Mouse (Mus musculus) adrenal gland, postnatal 14 days (tissue): Measurements from ENCODE around the gene Rftn1. TPM values are rescaled to one million over a fixed set of nuclear protein-coding genes. Genes with fewer than 3 reads are reported as not detected.
"Not testable (repeated sequence)": the region's sequence is repeated elsewhere in the genome, so short reads cannot be mapped to it uniquely, and the experiment has no call there.

Experiments
- DNase-seq: peaks from one replicate; pipeline ENCODE4 v3.0.0; 2021; ENCODE audit warnings: mixed read lengths
- total RNA-seq: library from RNA; stranded (reverse); gene quantifications from 2 replicates; pipeline ENCODE4 v1.2.3, GENCODE M21; 2021

Gene Rftn1
- total RNA-seq, 1 experiment from 2014 or later = 17.6 TPM

DNA sequence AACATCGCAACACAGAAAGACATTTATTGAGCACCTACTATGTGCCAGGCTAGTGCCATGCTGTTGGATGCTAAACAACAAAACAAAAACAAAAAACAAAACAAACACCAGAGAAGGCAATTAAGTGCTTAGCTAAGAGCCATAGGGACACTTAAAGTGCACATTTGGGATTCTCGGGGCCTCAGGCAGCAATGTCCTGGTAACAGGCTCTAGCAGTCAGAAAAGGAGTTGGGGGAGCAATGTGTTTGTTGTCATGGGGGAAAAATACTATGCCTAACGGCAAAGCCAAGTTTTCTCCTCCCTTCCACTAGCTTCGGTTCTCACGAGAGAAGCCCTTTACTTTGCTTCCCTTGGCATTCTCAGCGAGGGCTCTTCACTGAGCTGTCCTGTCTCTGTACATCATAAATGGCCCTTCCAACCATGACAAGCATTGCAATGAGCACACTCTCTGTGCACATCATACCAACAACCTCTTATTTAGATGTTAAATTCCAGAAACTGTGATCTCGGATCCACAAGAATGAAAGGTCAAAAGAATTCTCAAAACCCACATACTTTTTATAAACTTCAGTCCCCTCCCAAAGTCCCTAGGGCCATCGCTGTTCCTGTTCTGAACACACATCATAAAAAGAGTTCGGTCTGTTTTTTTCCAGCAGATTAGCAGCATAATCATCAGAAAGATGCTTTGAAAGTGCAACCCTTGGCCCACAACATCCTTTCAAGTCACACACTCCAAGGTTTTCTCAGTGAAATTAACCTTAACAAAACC, 63.2 kb downstream of the Rftn1 start:
- no peak for DNase-seq

DNA sequence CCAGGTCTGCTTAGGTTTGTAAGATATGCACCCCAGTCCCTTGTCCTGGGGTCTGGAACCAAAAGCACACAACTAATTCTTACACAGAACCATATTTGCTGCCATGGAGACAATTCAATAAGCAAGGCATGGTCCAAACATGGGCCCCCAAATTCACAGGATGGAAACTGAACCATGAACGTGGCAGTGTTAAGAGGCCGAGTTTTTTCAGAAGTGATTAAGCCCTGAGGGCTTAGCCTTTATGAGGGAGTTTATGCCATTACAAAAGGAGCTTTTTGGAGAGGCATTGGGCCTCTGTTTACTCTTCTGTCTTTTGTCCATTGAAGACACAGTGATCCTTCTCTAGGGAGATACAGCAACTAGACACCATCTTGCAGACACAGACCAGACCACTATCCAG, 63.9 kb downstream of the Rftn1 start:
- no peak for DNase-seq

DNA sequence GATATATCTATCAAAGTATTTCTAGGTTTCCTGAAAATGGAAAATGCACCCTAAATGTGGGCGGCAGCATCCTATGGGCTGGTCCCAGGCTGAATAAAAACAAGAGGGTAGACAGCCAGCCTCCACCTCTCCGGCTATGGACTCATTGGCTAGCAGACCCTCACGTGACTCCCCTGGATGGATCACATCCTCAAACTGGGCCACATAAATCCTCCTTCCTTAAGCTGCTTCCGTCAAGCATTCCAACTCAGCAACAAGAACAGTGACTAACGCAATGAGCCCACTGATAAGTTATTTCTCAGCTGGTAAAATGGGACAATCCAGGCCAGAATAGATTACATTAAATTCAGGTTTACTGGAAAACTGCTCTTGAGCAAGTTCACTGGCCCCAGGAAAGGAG, 64.6 kb downstream of the Rftn1 start:
- DNase-seq = no peak

DNA sequence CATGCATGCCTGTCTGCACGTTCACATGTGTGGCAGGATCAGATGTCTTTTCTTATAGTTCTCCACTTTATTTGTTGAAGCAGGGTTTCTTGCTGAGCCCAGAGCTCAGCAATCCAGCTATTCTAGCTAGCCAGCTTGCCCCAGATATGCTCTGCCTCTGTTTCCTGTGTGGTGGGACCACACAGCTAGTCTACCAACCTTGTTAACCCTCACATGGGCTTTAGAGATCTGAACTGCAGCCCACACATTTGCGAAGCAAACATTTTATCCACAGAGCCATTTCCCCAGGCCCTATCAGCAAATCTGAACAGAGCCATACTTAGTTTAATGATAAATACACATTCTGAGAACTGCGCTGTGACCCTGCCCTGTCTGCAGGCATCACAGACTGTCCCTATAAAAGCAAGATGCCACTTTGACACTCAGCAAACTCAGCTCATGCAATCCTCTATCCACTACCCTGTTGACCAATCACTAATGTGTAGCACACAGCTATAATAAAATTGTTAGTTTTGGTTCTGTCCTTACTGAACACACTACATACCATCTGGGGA, 65.2 kb downstream of the Rftn1 start:
- DNase-seq = no peak

DNA sequence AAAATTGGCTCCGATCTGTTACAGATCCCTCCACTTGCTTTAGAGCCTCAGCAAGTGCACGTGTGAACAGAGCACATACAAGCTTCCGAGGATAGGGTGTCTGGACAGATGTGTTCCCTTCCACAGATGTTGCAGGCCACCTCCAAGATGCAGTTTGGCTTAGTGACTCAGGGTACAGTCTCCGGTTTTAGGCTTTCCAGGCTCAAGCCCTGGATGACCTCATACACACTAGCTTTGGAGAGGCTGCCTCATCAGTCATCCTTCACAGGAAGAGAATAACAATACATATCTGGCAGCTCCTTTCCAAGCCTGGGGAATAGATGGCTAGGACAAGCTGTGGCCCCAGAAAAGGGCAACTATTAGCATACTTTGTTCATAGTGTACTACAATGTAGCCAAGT, 65.8 kb downstream of the Rftn1 start:
- DNase-seq = no peak

DNA sequence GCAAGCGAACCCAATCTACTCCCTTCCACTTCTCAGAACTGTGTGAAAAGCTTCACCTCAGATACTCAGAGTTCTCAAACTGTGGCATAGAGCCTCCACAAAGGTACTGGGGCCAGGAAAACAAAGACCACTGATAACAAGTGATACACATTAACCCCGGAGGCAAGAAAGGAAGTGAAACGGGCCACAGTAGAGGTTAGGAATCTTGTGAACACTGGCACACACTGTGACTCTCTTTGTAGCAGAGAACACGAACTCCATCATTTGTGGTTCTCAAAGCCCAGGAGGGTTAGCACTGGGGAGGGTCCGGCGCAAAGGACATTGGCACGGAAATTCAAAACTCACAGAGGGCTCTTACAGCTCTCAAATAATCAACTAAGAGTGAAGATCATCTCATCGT, 67.9 kb downstream of the Rftn1 start:
- no peak for DNase-seq

DNA sequence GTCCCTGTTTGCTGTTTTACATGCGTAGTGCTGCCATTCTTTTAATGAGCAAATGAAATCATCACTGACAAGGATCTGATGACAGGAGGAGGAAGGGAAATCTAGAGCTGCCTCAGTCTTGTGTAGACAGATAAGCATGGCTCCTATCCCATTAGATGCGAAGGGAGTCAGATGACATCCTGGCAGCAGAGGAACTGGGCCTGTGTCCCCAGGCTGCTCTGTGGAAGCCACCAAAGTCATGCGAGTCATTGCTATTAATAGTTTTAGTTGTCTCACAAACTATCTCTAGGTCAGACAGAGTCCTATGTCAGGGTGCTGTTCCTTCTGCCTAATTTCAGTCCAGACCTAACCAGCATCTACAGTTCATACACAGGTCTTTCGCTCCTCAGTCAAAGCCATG, 70.4 kb downstream of the Rftn1 start:
- DNase-seq = no peak

DNA sequence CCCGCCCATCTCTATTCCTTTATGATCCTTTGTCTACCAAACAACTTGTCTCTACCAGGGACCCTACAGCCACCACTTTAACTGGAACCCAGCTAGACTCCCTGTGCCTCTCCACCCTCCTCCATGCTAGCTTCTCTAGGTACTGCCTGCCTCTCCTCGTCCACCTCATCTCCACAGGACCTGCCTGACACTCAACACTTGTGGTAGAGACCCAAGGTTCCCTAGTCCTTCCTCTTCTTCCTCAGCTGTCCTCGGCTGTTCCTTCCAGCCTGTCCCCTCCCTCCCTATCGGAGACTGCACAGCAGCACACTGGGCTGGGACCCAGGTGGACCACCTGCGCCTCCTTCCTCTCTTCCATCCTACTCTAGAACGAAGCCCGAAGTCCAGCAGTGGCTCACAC, 73.0 kb downstream of the Rftn1 start:
- no peak for DNase-seq

DNA sequence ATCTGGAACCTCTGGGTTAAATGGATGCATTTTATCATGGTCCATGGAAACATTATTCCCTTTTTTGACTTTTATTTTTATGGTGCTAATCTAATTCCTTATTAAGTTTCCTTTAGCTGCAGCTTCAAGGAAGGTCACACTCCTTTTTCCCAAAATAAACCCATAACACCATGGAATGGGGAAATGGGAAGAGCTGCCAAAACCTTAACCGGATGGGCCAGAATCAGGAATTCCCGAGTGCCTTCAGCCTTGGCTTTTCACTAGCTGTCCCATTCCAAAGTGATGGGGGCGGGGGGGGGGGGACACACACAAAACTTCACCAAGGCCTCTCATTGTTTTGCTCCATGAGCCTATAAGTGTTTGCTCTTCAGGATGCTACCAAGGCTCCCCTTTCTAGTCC, 73.5 kb downstream of the Rftn1 start:
- DNase-seq = no peak

DNA sequence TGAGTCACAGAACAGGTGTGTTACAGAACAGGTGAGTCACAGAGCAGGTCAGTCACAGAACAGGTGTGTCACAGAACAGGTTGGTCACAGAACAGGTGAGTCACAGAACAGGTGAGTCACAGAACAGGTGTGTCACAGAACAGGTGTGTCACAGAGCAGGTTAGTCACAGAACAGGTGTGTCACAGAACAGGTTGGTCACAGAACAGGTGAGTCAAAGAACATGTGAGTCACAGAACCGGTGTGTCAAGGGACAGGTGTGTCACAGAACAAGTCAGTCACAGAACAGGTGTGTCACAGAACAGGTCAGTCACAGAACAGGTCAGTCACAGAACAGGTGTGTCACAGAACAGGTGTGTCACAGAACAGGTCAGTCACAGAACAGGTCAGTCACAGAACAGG, 74.1 kb downstream of the Rftn1 start:
- not testable (repeated sequence) for DNase-seq

DNA sequence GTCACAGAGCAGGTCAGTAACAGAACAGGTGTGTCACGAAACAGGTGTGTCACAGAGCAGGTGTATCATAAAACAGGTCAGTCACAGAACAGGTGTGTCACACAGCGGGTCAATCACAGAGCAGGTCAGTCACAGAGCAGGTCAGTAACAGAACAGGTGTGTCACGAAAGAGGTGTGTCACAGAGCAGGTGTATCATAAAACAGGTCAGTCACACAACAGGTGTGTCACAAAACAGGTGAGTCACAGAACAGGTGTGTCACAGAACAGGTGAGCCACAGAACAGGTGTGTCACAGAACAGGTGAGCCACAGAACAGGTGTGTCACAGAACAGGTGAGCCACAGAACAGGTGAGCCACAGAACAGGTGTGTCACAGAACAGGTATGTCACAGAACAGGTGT, 74.8 kb downstream of the Rftn1 start:
- DNase-seq = not testable (repeated sequence)

DNA sequence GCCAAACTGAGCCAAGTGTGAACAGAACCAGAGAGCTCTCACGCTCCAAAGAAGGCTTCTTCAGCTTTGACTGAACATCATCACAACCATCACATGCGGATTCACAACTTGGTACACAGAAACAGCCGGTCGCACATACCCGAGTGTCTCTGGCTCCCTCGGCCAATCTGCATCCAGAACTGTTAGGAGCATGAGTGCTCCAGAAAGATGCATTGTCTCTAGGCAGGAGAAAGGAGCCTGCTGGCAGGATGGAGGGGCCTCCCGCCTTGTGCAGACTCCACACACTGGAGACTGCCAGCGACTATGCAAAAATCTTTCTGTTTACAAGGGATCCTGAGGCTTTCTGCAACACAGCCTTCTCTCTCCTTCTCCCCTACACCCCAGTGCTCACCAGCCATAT, 75.8 kb downstream of the Rftn1 start:
- DNase-seq = no peak

DNA sequence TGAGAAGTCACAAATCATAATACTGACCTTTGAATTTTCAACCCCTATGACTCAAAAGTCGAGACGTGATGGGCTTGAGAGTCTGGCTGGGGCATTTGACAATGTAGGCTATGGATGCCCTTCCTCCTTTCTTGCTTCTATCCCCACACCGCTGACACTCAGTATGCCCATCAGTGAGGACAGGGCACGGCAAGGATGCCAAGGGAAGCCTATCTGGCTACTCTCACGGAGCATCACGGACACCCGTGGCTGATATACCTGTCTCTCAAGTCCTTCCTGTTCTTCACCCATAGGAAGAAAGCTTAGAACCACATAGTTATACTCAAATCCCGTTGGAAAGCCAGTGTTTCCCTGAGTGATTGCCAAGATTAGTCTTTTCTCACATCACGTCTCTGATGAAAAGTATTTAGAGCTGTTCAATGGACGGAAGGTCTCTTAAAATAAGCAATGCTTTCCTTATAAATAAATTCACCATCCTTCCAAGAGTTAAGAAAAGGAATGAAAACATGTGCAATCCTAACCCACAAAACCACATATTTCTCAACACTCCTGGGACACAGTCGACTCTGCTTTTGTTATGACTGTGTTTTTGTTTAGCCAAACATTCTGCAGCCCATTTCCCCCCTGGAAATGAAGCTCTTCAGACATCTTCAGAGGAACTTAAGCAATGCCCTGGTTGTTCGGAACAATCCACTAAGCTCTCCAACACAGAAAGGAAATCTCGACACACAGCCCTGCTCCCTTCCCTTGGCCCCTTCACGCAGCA, 79.6 kb downstream of the Rftn1 start:
- DNase-seq = no peak

DNA sequence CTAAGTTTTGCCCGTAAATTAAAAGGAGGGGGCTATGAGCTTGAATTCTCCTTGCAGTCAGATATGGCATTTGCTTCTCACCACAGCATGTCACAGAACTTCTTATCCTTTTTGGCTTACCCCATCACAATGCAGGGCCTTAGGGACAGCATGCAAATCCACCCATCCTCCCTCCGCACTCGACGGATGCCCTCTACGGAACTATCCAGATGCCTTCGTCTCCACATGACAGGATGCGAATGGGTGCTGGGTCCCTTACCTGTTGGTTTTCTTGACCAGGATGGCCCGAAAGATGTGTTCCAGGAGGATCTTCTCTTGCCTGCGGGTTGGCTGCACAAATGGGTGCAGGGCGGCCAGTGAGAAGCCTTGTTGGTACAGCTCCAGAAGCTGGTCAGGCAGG, 83.7 kb downstream of the Rftn1 start:
- no peak for DNase-seq

DNA sequence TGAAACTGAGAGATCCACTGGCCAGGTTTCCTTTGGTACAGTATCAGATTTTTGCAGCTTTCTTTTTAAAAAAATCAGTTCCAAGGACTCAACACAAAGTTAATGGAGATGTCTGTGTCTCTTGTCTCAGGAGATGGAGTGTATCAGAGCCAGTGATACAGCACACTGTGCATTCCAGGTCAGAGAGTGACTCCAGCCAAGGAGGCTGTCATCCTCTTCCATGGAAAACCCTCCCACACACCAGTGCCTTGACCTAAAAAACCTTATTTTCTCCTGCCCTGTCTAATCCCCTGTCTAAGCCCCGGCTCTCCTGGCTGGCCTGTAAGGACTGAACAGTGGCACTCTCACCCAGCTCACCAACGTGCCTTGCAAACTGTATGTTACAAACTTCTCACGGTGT, 86.3 kb downstream of the Rftn1 start:
- no peak for DNase-seq

DNA sequence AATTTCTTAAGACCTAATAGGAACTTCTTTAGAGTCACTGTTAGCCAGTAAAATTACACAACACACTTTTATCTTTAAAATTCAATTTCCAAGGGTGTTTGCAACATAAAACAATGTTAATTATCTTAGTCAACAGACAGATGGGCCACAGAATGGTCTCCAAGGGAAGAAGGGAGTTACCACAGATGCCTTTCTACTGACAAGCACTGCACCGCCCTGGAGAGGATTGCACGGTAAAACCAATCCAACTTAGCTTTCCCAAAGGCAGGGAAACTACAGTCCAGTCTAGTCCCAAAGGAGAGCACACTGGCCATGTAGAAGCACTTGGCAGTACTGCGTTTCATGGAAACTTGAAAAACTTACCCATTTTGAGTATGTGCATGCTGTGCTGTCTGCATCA, 89.1 kb downstream of the Rftn1 start:
- no peak for DNase-seq

DNA sequence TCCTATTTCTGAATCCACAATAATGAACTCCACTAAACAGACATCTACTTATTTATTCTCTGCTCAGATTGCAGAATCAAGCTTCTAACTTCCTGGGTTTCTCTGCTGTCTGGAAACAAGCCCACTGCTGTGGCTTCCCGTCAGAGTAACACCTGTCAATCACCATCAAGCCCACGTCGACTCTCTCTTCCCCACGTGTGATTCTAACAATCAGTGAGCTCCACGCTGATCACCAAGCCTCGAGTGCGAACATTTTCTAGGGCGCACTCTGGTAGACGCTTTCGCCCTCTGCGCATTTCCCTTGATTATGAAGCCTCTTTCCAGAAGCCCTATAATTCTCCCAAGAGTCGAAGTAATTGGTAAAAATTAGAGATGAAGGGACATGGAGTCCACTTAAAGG, 90.4 kb downstream of the Rftn1 start:
- DNase-seq = no peak

DNA sequence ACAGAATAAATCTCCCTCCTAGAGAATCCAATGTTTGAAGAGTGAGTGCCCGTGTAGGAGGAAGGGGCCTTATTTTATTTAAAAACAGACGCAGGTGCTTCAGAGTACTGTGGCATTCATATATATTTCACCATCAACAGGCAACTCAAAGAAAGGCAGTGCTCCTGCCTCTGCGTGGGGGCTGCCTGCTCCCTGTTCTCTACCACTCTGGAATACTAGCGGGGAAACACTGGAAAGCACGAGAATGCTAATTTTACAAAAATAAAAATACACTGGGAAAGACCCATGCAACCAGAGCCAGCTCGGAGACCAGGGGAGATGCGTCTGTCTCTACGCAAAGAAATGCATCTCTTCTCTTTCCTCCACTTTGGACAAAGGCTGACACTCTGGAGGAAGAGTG, 91.1 kb downstream of the Rftn1 start:
- no peak for DNase-seq

DNA sequence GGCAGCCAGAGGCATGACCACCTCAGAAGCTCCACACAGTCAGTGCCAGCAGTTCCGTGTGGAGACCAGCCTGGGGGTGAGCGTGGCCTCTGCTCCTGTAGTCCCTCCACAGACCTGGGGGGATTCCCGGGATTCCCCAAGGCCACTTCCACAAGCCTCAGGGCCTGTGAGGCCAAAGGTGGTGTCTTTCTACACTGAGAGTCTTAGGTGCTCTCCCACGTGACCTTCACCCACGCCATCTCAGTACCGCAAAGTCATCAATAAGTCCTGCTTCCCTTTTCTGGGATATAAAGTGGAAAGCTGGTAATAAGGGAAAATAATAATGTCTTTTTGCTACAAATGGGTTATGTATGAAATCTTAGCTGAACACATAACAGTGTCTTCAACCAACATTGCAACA, 92.2 kb downstream of the Rftn1 start:
- no peak for DNase-seq

DNA sequence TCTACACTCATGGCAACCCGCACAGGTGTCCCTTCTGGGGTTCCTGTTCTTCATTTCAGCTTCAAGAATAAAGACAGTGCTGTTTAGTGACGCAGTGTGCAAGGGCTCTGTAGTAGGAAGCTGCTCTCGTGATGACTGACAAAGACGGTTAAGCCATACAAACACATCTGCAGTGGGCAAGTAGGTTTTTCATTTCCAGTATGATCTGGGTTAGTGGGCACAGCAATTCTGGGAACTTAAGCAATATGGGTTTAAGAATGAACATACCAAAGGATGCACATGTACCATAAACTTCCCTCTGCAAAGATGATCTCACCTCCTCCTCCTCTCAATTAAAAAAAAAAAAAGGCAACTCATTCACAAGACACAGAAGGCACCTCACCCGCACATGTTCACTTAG, 92.6 kb downstream of the Rftn1 start:
- DNase-seq = no peak

DNA sequence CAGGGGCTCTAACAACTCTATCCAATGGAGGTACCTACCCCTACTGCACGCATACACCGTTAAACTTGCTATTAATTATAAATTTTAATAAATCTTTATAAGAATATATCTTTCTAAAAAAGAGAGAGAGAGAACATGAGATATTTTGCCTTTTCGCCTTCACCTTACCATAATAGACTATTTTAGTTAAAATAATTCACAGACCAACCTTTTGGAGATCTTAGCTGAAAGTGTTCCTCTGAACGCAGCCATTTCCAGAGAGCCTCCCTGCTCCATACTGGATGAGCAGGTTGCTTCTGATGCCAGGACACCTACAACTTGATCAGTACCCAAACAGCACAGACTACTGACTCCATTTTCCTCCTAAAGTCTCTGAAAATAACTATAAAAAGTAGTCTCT, 94.2 kb downstream of the Rftn1 start:
- no peak for DNase-seq

DNA sequence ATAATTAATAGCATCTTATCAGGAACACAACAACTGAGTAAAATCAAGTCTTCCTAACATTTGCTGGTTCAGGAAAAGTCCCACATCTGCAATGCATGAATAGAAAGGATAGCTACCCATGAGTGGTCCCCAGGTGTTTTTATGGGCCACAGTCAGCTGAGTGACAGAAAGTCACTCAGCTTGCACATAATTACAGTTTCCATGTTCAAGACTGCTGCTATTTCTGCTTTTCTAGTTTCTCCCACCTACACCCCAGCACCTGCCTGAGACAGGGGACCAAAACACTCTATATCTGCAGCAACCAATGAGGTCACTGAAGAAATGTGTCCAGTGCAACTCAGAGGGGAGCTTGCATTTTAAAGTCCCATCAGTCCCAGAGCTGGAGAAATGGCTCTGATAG, 95.9 kb downstream of the Rftn1 start:
- no peak for DNase-seq

DNA sequence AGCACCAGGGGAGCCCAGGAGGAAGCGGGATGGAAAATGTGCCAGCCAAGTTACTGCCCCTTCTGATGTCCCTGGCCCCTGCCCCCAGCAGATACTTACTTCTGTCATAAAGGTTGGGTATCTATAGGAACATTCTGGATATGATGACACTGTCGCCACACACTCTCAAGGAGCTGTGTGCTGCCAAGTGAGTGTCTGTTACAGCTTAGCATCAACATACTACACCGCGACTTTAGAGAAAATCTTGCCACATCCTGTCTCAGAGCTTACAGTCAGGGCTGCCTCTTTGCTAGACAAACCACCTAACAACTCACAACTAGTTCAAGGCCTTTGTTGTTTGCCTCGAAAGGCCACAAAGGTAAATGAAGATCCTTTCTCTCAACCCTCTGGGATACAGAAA, 96.4 kb downstream of the Rftn1 start:
- DNase-seq = no peak

DNA sequence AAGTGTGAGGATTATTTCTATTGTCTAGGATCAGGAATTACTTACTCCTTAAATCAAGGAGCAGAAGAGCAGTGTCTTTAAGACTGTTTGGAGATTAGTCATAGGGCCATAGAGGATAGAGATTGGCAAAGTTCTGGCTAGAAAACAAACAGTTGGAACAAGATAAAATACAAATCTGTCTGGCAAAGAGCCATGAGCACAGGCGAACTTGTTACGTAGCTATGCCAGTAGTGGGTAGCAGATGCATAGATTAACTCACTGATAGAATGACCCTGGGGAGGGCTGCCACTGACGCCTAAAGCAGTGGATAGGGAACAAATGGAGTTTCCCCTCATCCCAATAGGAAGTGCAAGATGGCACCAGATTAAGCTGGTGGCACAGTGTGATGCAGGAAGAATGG, 97.1 kb downstream of the Rftn1 start:
- no peak for DNase-seq
